Mouse (Mus musculus) olfactory bulb, adult 2 months (tissue): ENCODE data around the gene Mrpl49. TPM values are rescaled to one million over a fixed set of nuclear protein-coding genes. Genes with fewer than 3 reads are reported as not detected.
A peak's percentile ranks its signal among the peaks of the same experiment; 100 is the strongest.

ENCODE experiments used
- H3K27ac ChIP-seq: fragments of 200-500 bp; 2 replicates; pipeline ENCODE4 v1.5.1; 2012; ENCODE audit warnings: low read depth, low read length; ENCODE audit not compliant: insufficient read depth
- H3K4me1 ChIP-seq: fragments of 200-500 bp; 2 replicates; pipeline ENCODE4 v1.6.1; 2012; ENCODE audit warnings: low read length; ENCODE audit not compliant: control insufficient read depth, insufficient read depth
- H3K4me3 ChIP-seq: fragments of 200-500 bp; 2 replicates; pipeline ENCODE4 v1.5.1; 2012; ENCODE audit warnings: mild to moderate bottlenecking, low read depth, low read length, moderate library complexity; ENCODE audit not compliant: insufficient read depth
- CTCF ChIP-seq: fragments of 200-500 bp; IDR thresholded peaks from 2 replicates; pipeline ENCODE4 v1.5.1; 2012; ENCODE audit warnings: low read depth, mild to moderate bottlenecking, low read length, moderate library complexity; ENCODE audit not compliant: insufficient read depth
- POLR2A ChIP-seq: fragments of 200-500 bp; IDR thresholded peaks from 2 replicates; pipeline ENCODE4 v1.6.1; 2012; ENCODE audit warnings: mild to moderate bottlenecking, low read depth, low read length, moderate library complexity; ENCODE audit not compliant: insufficient read depth
- WGBS: fragments of 180-500 bp; shearing (Covaris S2); methylation state at CpG from one replicate; pipeline ENCODE4 v1.1.7; 2018; 5-methylcytosine and 5-hydroxymethylcytosine counted together
- polyA plus RNA-seq: library from polyadenylated mRNA; stranded (reverse); fragments of >200 nt; gene quantifications from 2 replicates; pipeline ENCODE4 v1.2.4, GENCODE M21; 2012; ENCODE audit warnings: low replicate concordance; ENCODE audit not compliant: missing spikeins, insufficient read depth, insufficient read length

Gene Mrpl49
- polyA plus RNA-seq, 1 experiment: not detected

DNA sequence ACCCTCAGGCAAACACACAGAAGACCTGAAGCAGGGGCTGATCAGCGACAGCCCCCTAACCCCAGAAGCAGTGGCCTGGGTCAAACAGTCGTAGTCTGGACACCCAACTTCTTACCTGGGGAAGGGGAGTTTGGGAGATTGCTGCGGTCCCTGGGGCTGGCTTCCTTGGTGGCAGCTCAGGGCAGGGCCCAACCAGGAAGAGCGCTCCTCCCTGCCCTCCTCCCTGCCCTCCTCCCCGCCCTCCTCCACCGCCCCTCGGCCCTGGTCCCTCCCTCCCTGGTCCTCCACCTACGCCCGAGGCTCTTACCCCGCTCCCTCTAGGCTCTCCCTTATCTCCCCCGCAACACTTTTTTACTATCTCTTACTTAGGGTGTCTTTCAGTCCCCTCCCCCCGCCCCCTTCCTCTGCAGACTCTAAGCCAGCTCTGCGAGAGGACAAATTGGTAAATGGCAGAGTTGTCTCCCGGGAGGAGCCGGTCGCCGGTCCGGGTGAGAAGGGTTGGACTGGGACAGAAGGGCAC, 42.5 kb downstream of the Mrpl49 start:
- peaks cover 22% of the 10 kb centered on the region for H3K4me1 ChIP-seq
- TF ChIP-seq POLR2A: no peak
- peak overlapping the region; percentile 63 for H3K4me3 ChIP-seq
- 1% methylated on average over 16 of the region's 18 CpGs for WGBS
- peak overlapping the region; percentile 65 for H3K27ac ChIP-seq

DNA sequence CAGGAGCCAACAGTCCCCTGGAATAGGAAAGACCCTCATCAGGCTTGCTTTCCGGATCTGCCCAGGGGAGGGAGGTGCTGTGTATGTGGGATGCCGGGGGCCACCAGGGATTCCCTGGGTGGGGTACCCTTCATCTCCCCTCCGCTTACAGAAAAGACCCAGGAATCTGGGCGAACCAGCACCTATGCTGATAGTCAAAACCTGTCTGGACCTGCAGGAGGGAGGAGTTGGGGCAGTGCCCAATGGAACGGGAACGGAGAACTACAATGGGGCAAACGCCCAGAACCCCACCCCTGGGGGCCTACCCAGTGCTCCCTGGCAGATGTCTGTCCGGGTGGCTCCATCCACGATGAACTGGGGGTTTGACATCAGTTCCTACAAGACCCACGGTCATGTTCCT, 43.9 kb downstream of the Mrpl49 start:
- WGBS: 95% methylated on average over 10 of the region's 10 CpGs
- H3K4me1 ChIP-seq: peaks cover 22% of the 10 kb centered on the region
- no peak for TF ChIP-seq CTCF
- TF ChIP-seq POLR2A: no peak
- H3K27ac ChIP-seq: no peak overlapping the region
- no peak overlapping the region for H3K4me3 ChIP-seq

- Histone ChIP-seq H3K27ac (no peak overlapping the region), H3K4me1 (peaks cover 5% of the 10 kb centered on the region), H3K4me3 (no peak overlapping the region)
- no peak for TF ChIP-seq POLR2A
- TF ChIP-seq CTCF: no peak
- 81% methylated on average over 8 of the region's 8 CpGs for WGBS
Observed at GRCm38 (mm10) chr19:6009137-6009536, 48.4 kb downstream of the Mrpl49 start.

DNA sequence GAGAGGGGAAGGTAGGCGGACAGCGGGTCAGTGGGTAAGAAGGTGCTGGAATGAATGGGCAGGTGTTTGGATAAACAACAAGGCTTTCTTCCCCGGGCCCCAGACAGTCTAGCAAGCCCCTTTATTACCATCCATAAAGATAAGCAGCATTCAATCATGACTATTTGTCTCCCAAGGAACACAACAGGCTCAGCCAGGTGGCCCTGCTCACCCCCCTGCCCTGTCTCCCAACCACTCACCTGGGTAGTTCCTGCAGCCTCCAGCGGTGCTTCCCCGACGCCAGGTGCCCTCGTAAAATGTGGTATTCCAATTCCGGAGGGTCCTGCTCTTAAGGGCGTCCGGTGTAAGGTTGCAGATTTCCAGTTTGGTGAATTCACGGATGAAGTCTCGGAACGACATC, 50.6 kb downstream of the Mrpl49 start:
- no peak overlapping the region for H3K27ac ChIP-seq
- TF ChIP-seq CTCF (no peak), POLR2A (no peak)
- WGBS: 91% methylated on average over 13 of the region's 13 CpGs

GRCm38 (mm10) chr19:6005541-6005940, 52.0 kb downstream of the Mrpl49 start:
- Histone ChIP-seq H3K27ac (no peak overlapping the region), H3K4me1 (peaks cover 4% of the 10 kb centered on the region), H3K4me3 (no peak overlapping the region)
- no peak for TF ChIP-seq CTCF
- TF ChIP-seq POLR2A: no peak
- 42% methylated on average over 11 of the region's 11 CpGs for WGBS

More for the DNA sequence above, 50.6 kb downstream of the Mrpl49 start:
- Histone ChIP-seq H3K4me1 (peaks cover 4% of the 10 kb centered on the region), H3K4me3 (no peak overlapping the region)

Other genes with a start within 250 kb of the Mrpl49 start
- gene Frmd8, start 182.5 kb downstream of the Mrpl49 start, polyA plus RNA-seq: not detected in 2 replicates
- gene Slc25a45, start 180.0 kb downstream of the Mrpl49 start, polyA plus RNA-seq: not detected in 2 replicates
- gene Tigd3, start 163.6 kb downstream of the Mrpl49 start, polyA plus RNA-seq: not detected in 2 replicates
- gene Dpf2, start 144.8 kb downstream of the Mrpl49 start, polyA plus RNA-seq: not detected in 2 replicates
- gene Cdc42ep2, start 133.0 kb downstream of the Mrpl49 start, polyA plus RNA-seq: not detected in 2 replicates
- gene Pola2, start 93.6 kb downstream of the Mrpl49 start, polyA plus RNA-seq: not detected in 2 replicates
- gene Slc22a20, start 71.6 kb downstream of the Mrpl49 start, polyA plus RNA-seq: not detected in 2 replicates
- not detected in 2 replicates for gene Capn1, start 41.9 kb downstream of the Mrpl49 start, polyA plus RNA-seq
- not detected in 2 replicates for gene Syvn1, start 11.2 kb downstream of the Mrpl49 start, polyA plus RNA-seq
- gene Fau, start 59 bp upstream of the Mrpl49 start, polyA plus RNA-seq: 1,126 and 1,387 TPM in 2 replicates
- gene Znhit2, start 3.4 kb upstream of the Mrpl49 start, polyA plus RNA-seq: not detected in 2 replicates
- not detected in 2 replicates for gene Tm7sf2, start 10.6 kb upstream of the Mrpl49 start, polyA plus RNA-seq
- not detected in 2 replicates for gene Vps51, start 19.4 kb upstream of the Mrpl49 start, polyA plus RNA-seq
- gene Tmem262, start 22.2 kb upstream of the Mrpl49 start, polyA plus RNA-seq: not detected in 2 replicates
- not detected in 2 replicates for gene Gm28374, start 24.5 kb upstream of the Mrpl49 start, polyA plus RNA-seq
- gene Zfpl1, start 27.2 kb upstream of the Mrpl49 start, polyA plus RNA-seq: not detected in 2 replicates
- gene Cdca5, start 27.2 kb upstream of the Mrpl49 start, polyA plus RNA-seq: not detected in 2 replicates
- gene AC131692.1, start 36.6 kb upstream of the Mrpl49 start, polyA plus RNA-seq: not detected in 2 replicates
- not detected in 2 replicates for gene Naaladl1, start 48.0 kb upstream of the Mrpl49 start, polyA plus RNA-seq
- not detected in 2 replicates for gene Sac3d1, start 60.9 kb upstream of the Mrpl49 start, polyA plus RNA-seq
- not detected in 2 replicates for gene Snx15, start 70.5 kb upstream of the Mrpl49 start, polyA plus RNA-seq
- not detected in 2 replicates for gene Batf2, start 83.2 kb upstream of the Mrpl49 start, polyA plus RNA-seq
- gene Arl2, start 83.8 kb upstream of the Mrpl49 start, polyA plus RNA-seq: not detected in 2 replicates
- gene Majin, start 126.6 kb upstream of the Mrpl49 start, polyA plus RNA-seq: not detected in 2 replicates
- gene Gpha2, start 168.6 kb upstream of the Mrpl49 start, polyA plus RNA-seq: not detected in 2 replicates
- not detected in 2 replicates for gene Ppp2r5b, start 178.1 kb upstream of the Mrpl49 start, polyA plus RNA-seq
- gene Atg2a, start 183.9 kb upstream of the Mrpl49 start, polyA plus RNA-seq: not detected in 2 replicates
- not detected in 2 replicates for gene Ehd1, start 218.9 kb upstream of the Mrpl49 start, polyA plus RNA-seq
- not detected in 2 replicates for gene Cdc42bpg, start 248.7 kb upstream of the Mrpl49 start, polyA plus RNA-seq